Mouse (Mus musculus): ENCODE measurements around the gene Kdsr. TPM values are rescaled to one million over a fixed set of nuclear protein-coding genes. Genes with fewer than 3 reads are reported as not detected.
A peak's percentile ranks its signal among the peaks of the same experiment; 100 is the strongest.

Kdsr gene
- total and polyA plus RNA-seq, 3 experiments = 3.3 to 6.3 (median 4.7) TPM

GRCm38 (mm10) chr1:106795634-106796541 is 36.4 kb upstream of the Kdsr start:
- Histone ChIP-seq H3K4me2 (ENCODE audit: insufficient read depth, low read depth, poor library complexity, severe bottlenecking) (peak overlapping the region; percentile 84), H3K4me3 (replicated peaks in 1 of 3; ENCODE audit: low read depth in 2 of 3, low read length in 2 of 3, poor library complexity in 1 of 3) (peak overlapping the region; percentile 73 to 96 (median 90)), H3K4me1 (ENCODE audit: control insufficient read depth in 1 of 2, insufficient read depth in 2 of 2) (peaks cover 4 to 35% of the 10 kb centered on the region in 2 experiments), H3K79me2 (replicated peaks; ENCODE audit: control insufficient read depth, extremely low read depth, insufficient read depth, poor library complexity, severe bottlenecking) (peaks cover 42% of the 10 kb centered on the region), H3K27ac (ENCODE audit: insufficient read depth, low read depth) (0 out of 2 replicates have a peak overlapping the region, but pooled peaks have one; percentile 7), H3K36me3 (replicated peaks in 1 of 2; ENCODE audit: control insufficient read depth in 1 of 2, insufficient read depth in 1 of 2, low read length in 1 of 2) (peaks cover 5 to 20% of the 10 kb centered on the region in 2 experiments), H3K27me3 (replicated peaks) (no peaks in the 10 kb centered on the region), H3K9ac (ENCODE audit: insufficient read depth, low read depth) (peak overlapping the region; percentile 85), H3K9me3 (replicated peaks; ENCODE audit: low read length) (no peaks in the 10 kb centered on the region)
- TF ChIP-seq ELF1 (IDR thresholded peaks at IDR 0.05; ENCODE audit: low read depth, low read length) (no peak), USF2 (conservative IDR thresholded peaks at IDR 0.05; ENCODE audit: low read depth, low read length) (no peak), ZKSCAN1 (IDR thresholded peaks at IDR 0.05; ENCODE audit: borderline replicate concordance, low read depth, low read length) (no peak), GABPA (IDR thresholded peaks at IDR 0.05; ENCODE audit: insufficient replicate concordance, low read depth, low read length) (no peak), KAT2A (IDR thresholded peaks at IDR 0.05; ENCODE audit: insufficient replicate concordance, low read length) (no peak), ETS1 (conservative IDR thresholded peaks at IDR 0.05; ENCODE audit: low read depth, low read length) (no peak), ZC3H11A (IDR thresholded peaks at IDR 0.05; ENCODE audit: low read depth, low read length) (no peak), PAX5 (IDR thresholded peaks at IDR 0.05; ENCODE audit: low read length) (no peak), UBTF (IDR thresholded peaks at IDR 0.05; ENCODE audit: low read depth, low read length) (no peak), BHLHE40 (IDR thresholded peaks at IDR 0.05; ENCODE audit: low read depth, low read length) (no peak), MYC (IDR thresholded peaks at IDR 0.05; ENCODE audit: low read depth, low read length) (no peak), IRF4 (IDR thresholded peaks at IDR 0.05; ENCODE audit: low read depth, low read length) (no peak), ZNF384 (IDR thresholded peaks at IDR 0.05; ENCODE audit: low read depth, low read length) (no peak), CHD2 (IDR thresholded peaks at IDR 0.05; ENCODE audit: low read length) (no peak)
- dilution Hi-C loops (cut with MboI; ENCODE audit: extremely low pct_ligation_motif_present, extremely low pct_unique_long_range_greater_than_20kb, low sequenced_read_pairs) = no loop called here
- in situ Hi-C loops (cut with MboI; ENCODE audit: low pct_ligation_motif_present, low pct_unique_long_range_greater_than_20kb, low sequenced_read_pairs) = no loop called here
- DNase-seq (ENCODE audit: extremely low read depth) = no peak

GRCm38 (mm10) chr1:106774896-106775295 is 15.4 kb upstream of the Kdsr start:
- in situ Hi-C loops (cut with MboI; ENCODE audit: low pct_ligation_motif_present, low pct_unique_long_range_greater_than_20kb, low sequenced_read_pairs) = no loop called here
- dilution Hi-C loops (cut with MboI; ENCODE audit: extremely low pct_ligation_motif_present, extremely low pct_unique_long_range_greater_than_20kb, low sequenced_read_pairs) = no loop called here
- no peaks in the 10 kb centered on the region for H3K4me1 ChIP-seq (ENCODE audit: control insufficient read depth in 1 of 2, insufficient read depth in 2 of 2)
- H3K36me3 ChIP-seq (replicated peaks in 1 of 2; ENCODE audit: control insufficient read depth in 1 of 2, insufficient read depth in 1 of 2, low read length in 1 of 2) = peaks cover 59 to 88% of the 10 kb centered on the region in 2 experiments
- H3K27me3 ChIP-seq (replicated peaks) = no peaks in the 10 kb centered on the region
- H3K27ac ChIP-seq (ENCODE audit: insufficient read depth, low read depth) = no peak overlapping the region
- TF ChIP-seq EP300 (IDR thresholded peaks at IDR 0.05; ENCODE audit: low read length) = no peak
- TF ChIP-seq RAD21 (IDR thresholded peaks at IDR 0.05; ENCODE audit: low read depth, low read length) = no peak
- TF ChIP-seq POLR2AphosphoS2 (IDR thresholded peaks at IDR 0.05; ENCODE audit: low read depth, low read length) = no peak
- no peak for TF ChIP-seq PAX5 (IDR thresholded peaks at IDR 0.05; ENCODE audit: low read length)
- TF ChIP-seq MXI1 (IDR thresholded peaks at IDR 0.05; ENCODE audit: low read depth, low read length) = no peak
- no peak for TF ChIP-seq KAT2A (IDR thresholded peaks at IDR 0.05; ENCODE audit: insufficient replicate concordance, low read length)
- TF ChIP-seq MAZ (IDR thresholded peaks at IDR 0.05; ENCODE audit: low read depth, low read length) = no peak
- no peak for TF ChIP-seq GABPA (IDR thresholded peaks at IDR 0.05; ENCODE audit: insufficient replicate concordance, low read depth, low read length)
- TF ChIP-seq TCF12 (IDR thresholded peaks at IDR 0.05; ENCODE audit: low read depth, low read length) = no peak
- TF ChIP-seq JUN (IDR thresholded peaks at IDR 0.05; ENCODE audit: insufficient read depth, low read depth, low read length) = no peak
- no peak for TF ChIP-seq CHD2 (IDR thresholded peaks at IDR 0.05; ENCODE audit: low read length)
- TF ChIP-seq RCOR1 (conservative IDR thresholded peaks at IDR 0.05; ENCODE audit: low read depth, low read length) = no peak
- no peak for TF ChIP-seq CHD1 (IDR thresholded peaks at IDR 0.05; ENCODE audit: low read depth, low read length)
- TF ChIP-seq HCFC1 (IDR thresholded peaks at IDR 0.05; ENCODE audit: low read depth, low read length) = no peak
- no peak for TF ChIP-seq ZNF384 (IDR thresholded peaks at IDR 0.05; ENCODE audit: low read depth, low read length)
- no peak for TF ChIP-seq ZMIZ1 (IDR thresholded peaks at IDR 0.05; ENCODE audit: low read depth, low read length)
- no peak for TF ChIP-seq USF2 (conservative IDR thresholded peaks at IDR 0.05; ENCODE audit: low read depth, low read length)
- H3K9me3 ChIP-seq (replicated peaks; ENCODE audit: low read length) = no peaks in the 10 kb centered on the region
- no peak overlapping the region for H3K4me2 ChIP-seq (ENCODE audit: insufficient read depth, low read depth, poor library complexity, severe bottlenecking)
- no peak overlapping the region for H3K4me3 ChIP-seq (replicated peaks in 1 of 3; ENCODE audit: low read depth in 2 of 3, low read length in 2 of 3, poor library complexity in 1 of 3)
- H3K79me2 ChIP-seq (replicated peaks; ENCODE audit: control insufficient read depth, extremely low read depth, insufficient read depth, poor library complexity, severe bottlenecking) = no peaks in the 10 kb centered on the region
- H3K9ac ChIP-seq (ENCODE audit: insufficient read depth, low read depth) = no peak overlapping the region
- no peak for DNase-seq (ENCODE audit: extremely low read depth)

All from CH12.LX (cell line).